Mouse (Mus musculus): ENCODE results near the gene Stat5a. TPM values are rescaled to one million over a fixed set of nuclear protein-coding genes. Genes with fewer than 3 reads are reported as not detected.
A peak's percentile ranks its signal among the peaks of the same experiment; 100 is the strongest.

The Stat5a gene
- polyA plus RNA-seq, 1 experiment from 2014 or later = 13.0 TPM

GRCm38 (mm10) chr11:100898441-100899199 lies 39.5 kb downstream of the Stat5a start:
- Histone ChIP-seq H3K9ac (ENCODE audit: low read length) (no peak overlapping the region), H3K9me3 (ENCODE audit: control insufficient read depth, low read length) (no peaks in the 10 kb centered on the region), H3K36me3 (ENCODE audit: control insufficient read depth, insufficient read depth, low read length) (peaks cover 39% of the 10 kb centered on the region), H3K27me3 (ENCODE audit: control insufficient read depth, insufficient read depth, low read length) (no peaks in the 10 kb centered on the region), H3K4me2 (replicated peaks; ENCODE audit: low read depth) (no peak overlapping the region), H3K4me1 (replicated peaks; ENCODE audit: control insufficient read depth, insufficient read depth) (no peaks in the 10 kb centered on the region), H3K4me3 (ENCODE audit: low read depth, low read length) (no peak overlapping the region), H3K27ac (replicated peaks) (no peak overlapping the region)
- DNase-seq (ENCODE audit: low spot score) (no peak), ATAC-seq (ENCODE audit: low FRiP score, low TSS enrichment) (no peak)
- 79% methylated on average over 16 of the region's 16 CpGs for WGBS
- no peak for TF ChIP-seq EP300 (optimal IDR thresholded peaks at IDR 0.05)

- Histone ChIP-seq H3K36me3 (ENCODE audit: control insufficient read depth, insufficient read depth, low read length) (peaks cover 44% of the 10 kb centered on the region), H3K4me2 (replicated peaks; ENCODE audit: low read depth) (no peak overlapping the region), H3K9me3 (ENCODE audit: control insufficient read depth, low read length) (no peaks in the 10 kb centered on the region), H3K4me1 (replicated peaks; ENCODE audit: control insufficient read depth, insufficient read depth) (no peaks in the 10 kb centered on the region), H3K27me3 (ENCODE audit: control insufficient read depth, insufficient read depth, low read length) (no peaks in the 10 kb centered on the region), H3K9ac (ENCODE audit: low read length) (no peak overlapping the region), H3K4me3 (ENCODE audit: low read depth, low read length) (no peak overlapping the region), H3K27ac (replicated peaks) (no peak overlapping the region)
- 74% methylated on average over 14 of the region's 20 CpGs for WGBS
- no peak for DNase-seq (ENCODE audit: low spot score)
- 0 out of 2 replicates have a peak, but pooled peaks have one; percentile 27 for ATAC-seq (ENCODE audit: low FRiP score, low TSS enrichment)
- TF ChIP-seq EP300 (optimal IDR thresholded peaks at IDR 0.05) = no peak
- no peak for TF ChIP-seq CTCF (IDR thresholded peaks at IDR 0.05; ENCODE audit: low read depth)
Observed at GRCm38 (mm10) chr11:100904580-100905351, 45.6 kb downstream of the Stat5a start.

- no peak for TF ChIP-seq CTCF (IDR thresholded peaks at IDR 0.05; ENCODE audit: low read depth)
- TF ChIP-seq EP300 (optimal IDR thresholded peaks at IDR 0.05) = no peak
- WGBS = 64% methylated on average over 1 of the region's 1 CpGs
Observed at GRCm38 (mm10) chr11:100905929-100906328, 46.8 kb downstream of the Stat5a start.

GRCm38 (mm10) chr11:100906885-100907284 lies 47.7 kb downstream of the Stat5a start:
- TF ChIP-seq CTCF (IDR thresholded peaks at IDR 0.05; ENCODE audit: low read depth) (no peak), EP300 (optimal IDR thresholded peaks at IDR 0.05) (no peak)
- 81% methylated on average over 4 of the region's 4 CpGs for WGBS
- H3K36me3 ChIP-seq (ENCODE audit: control insufficient read depth, insufficient read depth, low read length) = peaks cover 39% of the 10 kb centered on the region

More at GRCm38 (mm10) chr11:100905929-100906328, 46.8 kb downstream of the Stat5a start:
- H3K4me3 ChIP-seq (ENCODE audit: low read depth, low read length) = no peak overlapping the region
- H3K27ac ChIP-seq (replicated peaks) = no peak overlapping the region
- no peak overlapping the region for H3K9ac ChIP-seq (ENCODE audit: low read length)
- no peaks in the 10 kb centered on the region for H3K9me3 ChIP-seq (ENCODE audit: control insufficient read depth, low read length)
- no peaks in the 10 kb centered on the region for H3K4me1 ChIP-seq (replicated peaks; ENCODE audit: control insufficient read depth, insufficient read depth)
- peaks cover 44% of the 10 kb centered on the region for H3K36me3 ChIP-seq (ENCODE audit: control insufficient read depth, insufficient read depth, low read length)
- H3K4me2 ChIP-seq (replicated peaks; ENCODE audit: low read depth) = no peak overlapping the region
- ATAC-seq (ENCODE audit: low FRiP score, low TSS enrichment) = no peak
- no peak for DNase-seq (ENCODE audit: low spot score)
- no peaks in the 10 kb centered on the region for H3K27me3 ChIP-seq (ENCODE audit: control insufficient read depth, insufficient read depth, low read length)

GRCm38 (mm10) chr11:100908112-100908511 lies 49.0 kb downstream of the Stat5a start:
- no peak overlapping the region for H3K4me3 ChIP-seq (ENCODE audit: low read depth, low read length)

More at GRCm38 (mm10) chr11:100906885-100907284, 47.7 kb downstream of the Stat5a start:
- ATAC-seq (ENCODE audit: low FRiP score, low TSS enrichment) (no peak), DNase-seq (ENCODE audit: low spot score) (no peak)
- Histone ChIP-seq H3K9me3 (ENCODE audit: control insufficient read depth, low read length) (no peaks in the 10 kb centered on the region), H3K4me3 (ENCODE audit: low read depth, low read length) (no peak overlapping the region), H3K27ac (replicated peaks) (no peak overlapping the region), H3K4me1 (replicated peaks; ENCODE audit: control insufficient read depth, insufficient read depth) (no peaks in the 10 kb centered on the region), H3K9ac (ENCODE audit: low read length) (no peak overlapping the region), H3K4me2 (replicated peaks; ENCODE audit: low read depth) (no peak overlapping the region), H3K27me3 (ENCODE audit: control insufficient read depth, insufficient read depth, low read length) (no peaks in the 10 kb centered on the region)

More at GRCm38 (mm10) chr11:100908112-100908511, 49.0 kb downstream of the Stat5a start:
- Histone ChIP-seq H3K27ac (replicated peaks) (no peak overlapping the region), H3K9me3 (ENCODE audit: control insufficient read depth, low read length) (no peaks in the 10 kb centered on the region), H3K36me3 (ENCODE audit: control insufficient read depth, insufficient read depth, low read length) (peaks cover 33% of the 10 kb centered on the region), H3K27me3 (ENCODE audit: control insufficient read depth, insufficient read depth, low read length) (no peaks in the 10 kb centered on the region), H3K9ac (ENCODE audit: low read length) (no peak overlapping the region), H3K4me2 (replicated peaks; ENCODE audit: low read depth) (no peak overlapping the region), H3K4me1 (replicated peaks; ENCODE audit: control insufficient read depth, insufficient read depth) (peaks cover 5% of the 10 kb centered on the region; the same call in 1 of the 2 replicates)
- WGBS = 82% methylated on average over 2 of the region's 2 CpGs
- no peak for ATAC-seq (ENCODE audit: low FRiP score, low TSS enrichment)
- DNase-seq (ENCODE audit: low spot score) = no peak
- TF ChIP-seq CTCF (IDR thresholded peaks at IDR 0.05; ENCODE audit: low read depth) (no peak), EP300 (optimal IDR thresholded peaks at IDR 0.05) (no peak)
